Mouse (Mus musculus) embryonic facial prominence, embryonic 14.5 days (tissue): Measurements from ENCODE around the gene Akr1c14. TPM values are rescaled to one million over a fixed set of nuclear protein-coding genes. Genes with fewer than 3 reads are reported as not detected.

ENCODE experiments used
- ATAC-seq: fragments of 200-750 bp; cut with Nextera tagmentation; 2 replicates; pipeline ENCODE4 v1.8.0; 2017; ENCODE audit warnings: low read depth, moderate number of reproducible peaks, moderate TSS enrichment
- DNase-seq: peaks from one replicate; pipeline ENCODE4 v3.0.0-alpha.2; 2015; ENCODE audit warnings: low spot score
- H3K27ac ChIP-seq: fragments of 300-500 bp; sonication (generic); replicated peaks from 2 replicates; pipeline ENCODE4 v1.5.1; 2014; ENCODE audit warnings: low read depth, mild to moderate bottlenecking, low read length, moderate library complexity
- H3K27me3 ChIP-seq: fragments of 300-500 bp; sonication (generic); replicated peaks from 2 replicates; pipeline ENCODE4 v1.6.1; 2014; ENCODE audit warnings: low read length; ENCODE audit not compliant: control insufficient read depth, insufficient read depth
- H3K36me3 ChIP-seq: fragments of 300-500 bp; sonication (generic); 2 replicates; pipeline ENCODE4 v1.6.1; 2014; ENCODE audit warnings: low read length, mixed read lengths; ENCODE audit not compliant: control insufficient read depth, insufficient read depth
- H3K4me1 ChIP-seq: fragments of 300-500 bp; sonication (generic); 2 replicates; pipeline ENCODE4 v1.6.1; 2014; ENCODE audit warnings: antibody characterized with exemption, low read length; ENCODE audit not compliant: control insufficient read depth, insufficient read depth
- H3K4me2 ChIP-seq: fragments of 300-500 bp; sonication (generic); 2 replicates; pipeline ENCODE4 v1.6.1; 2014; ENCODE audit warnings: low read depth, mild to moderate bottlenecking, low read length, moderate library complexity, mixed read lengths
- H3K4me3 ChIP-seq: fragments of 300-500 bp; sonication (generic); 2 replicates; pipeline ENCODE4 v1.5.1; 2014; ENCODE audit warnings: low read depth, mild to moderate bottlenecking, low read length
- H3K9ac ChIP-seq: fragments of 300-500 bp; sonication (generic); 2 replicates; pipeline ENCODE4 v1.6.1; 2014; ENCODE audit warnings: low read depth, mild to moderate bottlenecking, low read length, moderate library complexity, mixed read lengths
- H3K9me3 ChIP-seq: fragments of 300-500 bp; sonication (generic); 2 replicates; pipeline ENCODE4 v1.6.1; 2016; ENCODE audit warnings: low read length; ENCODE audit not compliant: control insufficient read depth
- WGBS: fragments of 180-500 bp; shearing (Covaris S2); extraction: QIAGEN DNeasy Blood & Tissue Kit; methylation state at CpG from one replicate; pipeline ENCODE4 v1.1.7; 2014; 5-methylcytosine and 5-hydroxymethylcytosine counted together
- polyA plus RNA-seq: library from polyadenylated mRNA; unstranded; fragments of >200 nt; fragmentation: Nextera tagmentation; extraction: Ambion mirVana; gene quantifications from 2 replicates; pipeline ENCODE4 v1.2.1, GENCODE M21; 2014

Gene Akr1c14
- 2.5 and 2.8 TPM in 2 replicates for polyA plus RNA-seq

GRCm38 (mm10) chr13:4048719-4049118 lies at the start of gene Akr1c14:
Gene Akr1c14 (plus strand): TSS chr13:4049011.
- Histone ChIP-seq H3K36me3 (no peaks in the 10 kb centered on the region), H3K9ac (no peak within 1 kb of the TSS), H3K4me3 (no peak within 1 kb of the TSS), H3K27ac (no peak within 1 kb of the TSS), H3K9me3 (no peaks in the 10 kb centered on the region), H3K4me1 (no peaks in the 10 kb centered on the region), H3K4me2 (no peak within 1 kb of the TSS), H3K27me3 (no peaks in the 10 kb centered on the region)
- 56% methylated on average over 2 of the region's 2 CpGs for WGBS
- DNase-seq (no peak), ATAC-seq (no peak)

GRCm38 (mm10) chr13:4001687-4002086 lies 47.1 kb upstream of the Akr1c14 start:
- peak; percentile 70 for DNase-seq
- ATAC-seq: no peak
- no peaks in the 10 kb centered on the region for H3K4me1 ChIP-seq
- H3K27me3 ChIP-seq: no peaks in the 10 kb centered on the region
- no peak overlapping the region for H3K27ac ChIP-seq
- no peak overlapping the region for H3K4me3 ChIP-seq
- H3K36me3 ChIP-seq: no peaks in the 10 kb centered on the region
- H3K9me3 ChIP-seq: no peaks in the 10 kb centered on the region
- WGBS: 14% methylated on average over 3 of the region's 3 CpGs
- H3K9ac ChIP-seq: no peak overlapping the region
- H3K4me2 ChIP-seq: no peak overlapping the region

- DNase-seq (no peak), ATAC-seq (no peak)
- Histone ChIP-seq H3K36me3 (no peaks in the 10 kb centered on the region), H3K4me1 (no peaks in the 10 kb centered on the region), H3K27me3 (no peaks in the 10 kb centered on the region), H3K9ac (no peak overlapping the region), H3K4me2 (no peak overlapping the region), H3K9me3 (no peaks in the 10 kb centered on the region), H3K4me3 (no peak overlapping the region), H3K27ac (no peak overlapping the region)
- WGBS: 79% methylated on average over 4 of the region's 4 CpGs
These were observed 38.0 kb upstream of the Akr1c14 start for GRCm38 (mm10) chr13:4010784-4011183.

GRCm38 (mm10) chr13:4013811-4014210 lies 35.0 kb upstream of the Akr1c14 start:
- Histone ChIP-seq H3K9me3 (no peaks in the 10 kb centered on the region), H3K36me3 (no peaks in the 10 kb centered on the region), H3K9ac (no peak overlapping the region), H3K4me3 (no peak overlapping the region), H3K4me1 (no peaks in the 10 kb centered on the region), H3K27me3 (no peaks in the 10 kb centered on the region), H3K27ac (no peak overlapping the region), H3K4me2 (no peak overlapping the region)
- DNase-seq (peak; percentile 6), ATAC-seq (no peak)

GRCm38 (mm10) chr13:4029897-4030296 lies 18.9 kb upstream of the Akr1c14 start:
- Histone ChIP-seq H3K4me2 (no peak overlapping the region), H3K27ac (no peak overlapping the region), H3K36me3 (no peaks in the 10 kb centered on the region), H3K9me3 (no peaks in the 10 kb centered on the region), H3K4me3 (no peak overlapping the region), H3K27me3 (no peaks in the 10 kb centered on the region), H3K9ac (no peak overlapping the region), H3K4me1 (no peaks in the 10 kb centered on the region)
- ATAC-seq: no peak
- WGBS: 72% methylated on average over 2 of the region's 2 CpGs
- DNase-seq: no peak

GRCm38 (mm10) chr13:4032512-4032911 lies 16.3 kb upstream of the Akr1c14 start:
- H3K9me3 ChIP-seq: no peaks in the 10 kb centered on the region
- H3K36me3 ChIP-seq: no peaks in the 10 kb centered on the region
- H3K9ac ChIP-seq: no peak overlapping the region
- H3K4me2 ChIP-seq: no peak overlapping the region
- H3K4me3 ChIP-seq: no peak overlapping the region
- DNase-seq (no peak), ATAC-seq (no peak)
- 63% methylated on average over 3 of the region's 3 CpGs for WGBS
- no peak overlapping the region for H3K27ac ChIP-seq
- no peaks in the 10 kb centered on the region for H3K4me1 ChIP-seq
- H3K27me3 ChIP-seq: no peaks in the 10 kb centered on the region

GRCm38 (mm10) chr13:4035052-4035451 lies 13.8 kb upstream of the Akr1c14 start:
- Histone ChIP-seq H3K27ac (no peak overlapping the region), H3K27me3 (no peaks in the 10 kb centered on the region), H3K4me1 (no peaks in the 10 kb centered on the region), H3K9me3 (no peaks in the 10 kb centered on the region), H3K4me3 (no peak overlapping the region), H3K9ac (no peak overlapping the region), H3K4me2 (no peak overlapping the region), H3K36me3 (no peaks in the 10 kb centered on the region)
- no peak for DNase-seq
- no peak for ATAC-seq
- WGBS: 84% methylated on average over 3 of the region's 3 CpGs

- Histone ChIP-seq H3K4me2 (no peak overlapping the region), H3K9ac (no peak overlapping the region), H3K27me3 (no peaks in the 10 kb centered on the region), H3K4me1 (no peaks in the 10 kb centered on the region), H3K27ac (no peak overlapping the region), H3K9me3 (no peaks in the 10 kb centered on the region), H3K4me3 (no peak overlapping the region), H3K36me3 (no peaks in the 10 kb centered on the region)
- ATAC-seq: no peak
- DNase-seq: no peak
- WGBS: 57% methylated on average over 3 of the region's 3 CpGs
These were observed 2.7 kb upstream of the Akr1c14 start for GRCm38 (mm10) chr13:4046113-4046512.

GRCm38 (mm10) chr13:4046841-4047240 lies 2.0 kb upstream of the Akr1c14 start:
- H3K27me3 ChIP-seq: no peaks in the 10 kb centered on the region
- 51% methylated on average over 2 of the region's 2 CpGs for WGBS
- ATAC-seq: no peak

More at GRCm38 (mm10) chr13:4046841-4047240, 2.0 kb upstream of the Akr1c14 start:
- DNase-seq: no peak
- Histone ChIP-seq H3K9me3 (no peaks in the 10 kb centered on the region), H3K36me3 (no peaks in the 10 kb centered on the region), H3K9ac (no peak overlapping the region), H3K27ac (no peak overlapping the region), H3K4me2 (no peak overlapping the region), H3K4me3 (no peak overlapping the region), H3K4me1 (no peaks in the 10 kb centered on the region)
